Mouse (Mus musculus) heart, embryonic 10.5 days (tissue): ENCODE measurements around the gene Nav3. TPM values are rescaled to one million over a fixed set of nuclear protein-coding genes. Genes with fewer than 3 reads are reported as not detected.

Experiments
- DNase-seq: peaks from one replicate; pipeline ENCODE4 v3.0.0-alpha.2; 2017; ENCODE audit warnings: low spot score
- H3K27ac ChIP-seq: fragments of 300-500 bp; sonication (generic); 2 replicates; pipeline ENCODE4 v1.5.1; 2016; ENCODE audit warnings: mild to moderate bottlenecking
- H3K27me3 ChIP-seq: fragments of 300-500 bp; sonication (generic); 2 replicates; pipeline ENCODE4 v1.6.1; 2016; ENCODE audit warnings: mild to moderate bottlenecking; ENCODE audit not compliant: poor library complexity, insufficient read depth, severe bottlenecking
- H3K36me3 ChIP-seq: fragments of 300-500 bp; sonication (generic); 2 replicates; pipeline ENCODE4 v1.6.1; 2016; ENCODE audit warnings: mild to moderate bottlenecking, moderate library complexity
- H3K4me1 ChIP-seq: fragments of 300-500 bp; sonication (generic); 2 replicates; pipeline ENCODE4 v1.6.1; 2016; ENCODE audit warnings: mild to moderate bottlenecking
- H3K4me3 ChIP-seq: fragments of 300-500 bp; sonication (generic); 2 replicates; pipeline ENCODE4 v1.5.1; 2016; ENCODE audit warnings: mild to moderate bottlenecking, moderate library complexity
- H3K9me3 ChIP-seq: fragments of 300-500 bp; sonication (generic); 2 replicates; pipeline ENCODE4 v1.6.1; 2016; ENCODE audit warnings: mild to moderate bottlenecking, moderate library complexity
- WGBS: fragments of 180-500 bp; shearing (Covaris S2); methylation state at CpG from one replicate; pipeline ENCODE4 v1.1.7; 2016; 5-methylcytosine and 5-hydroxymethylcytosine counted together
- polyA plus RNA-seq: library from polyadenylated mRNA; unstranded; fragments of >200 nt; fragmentation: Nextera tagmentation; extraction: Ambion mirVana; gene quantifications from 2 replicates; pipeline ENCODE4 v1.2.1, GENCODE M21; 2016

Nav3 gene
- polyA plus RNA-seq, 1 experiment from 2014 or later: 1.6 TPM

DNA sequence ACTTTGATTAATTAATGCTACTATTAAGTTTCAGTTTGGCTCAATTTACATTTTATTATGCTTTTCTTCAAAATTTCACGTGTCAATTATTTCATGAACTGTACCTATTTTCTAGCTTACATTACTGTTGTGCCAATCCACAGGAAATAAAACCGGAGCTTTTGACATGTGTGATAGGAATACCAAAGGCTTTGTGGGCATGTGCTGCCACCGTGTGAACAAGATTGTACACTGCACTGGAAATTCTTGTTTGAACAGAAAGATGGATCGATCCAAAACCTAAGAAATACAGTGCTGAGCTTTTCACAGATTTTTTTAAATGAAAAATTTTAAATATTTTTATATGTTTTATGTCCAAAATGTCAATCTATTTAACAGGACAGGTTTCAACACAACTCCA is 591.3 kb downstream of the Nav3 start:
- WGBS: 29% methylated on average over 4 of the region's 4 CpGs
- Histone ChIP-seq H3K4me1 (no peaks in the 10 kb centered on the region), H3K9me3 (no peaks in the 10 kb centered on the region), H3K36me3 (no peaks in the 10 kb centered on the region), H3K27me3 (no peaks in the 10 kb centered on the region), H3K27ac (no peak overlapping the region), H3K4me3 (no peak overlapping the region)
- DNase-seq: no peak

DNA sequence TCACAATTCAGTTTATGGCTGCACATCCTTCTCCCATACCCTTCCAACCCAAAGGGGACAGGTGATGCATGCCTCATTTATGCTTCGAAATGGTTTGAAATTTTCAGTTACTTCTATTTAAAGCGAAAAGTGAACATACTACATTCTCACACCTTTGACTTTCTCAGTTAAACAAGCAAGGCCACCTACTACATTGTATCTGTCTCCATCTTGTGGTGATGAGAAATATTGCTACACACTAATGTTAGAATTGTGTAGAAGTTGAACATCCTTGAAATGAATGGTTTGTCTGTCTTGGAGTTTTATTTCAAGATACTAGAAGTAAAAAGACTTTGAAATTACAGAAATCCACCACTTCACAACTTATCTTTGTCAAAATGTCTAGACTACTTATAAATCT is 594.7 kb downstream of the Nav3 start:
- Histone ChIP-seq H3K9me3 (no peaks in the 10 kb centered on the region), H3K4me3 (no peak overlapping the region), H3K4me1 (no peaks in the 10 kb centered on the region), H3K27me3 (no peaks in the 10 kb centered on the region), H3K27ac (no peak overlapping the region), H3K36me3 (no peaks in the 10 kb centered on the region)
- 48% methylated on average over 2 of the region's 2 CpGs for WGBS
- no peak for DNase-seq

DNA sequence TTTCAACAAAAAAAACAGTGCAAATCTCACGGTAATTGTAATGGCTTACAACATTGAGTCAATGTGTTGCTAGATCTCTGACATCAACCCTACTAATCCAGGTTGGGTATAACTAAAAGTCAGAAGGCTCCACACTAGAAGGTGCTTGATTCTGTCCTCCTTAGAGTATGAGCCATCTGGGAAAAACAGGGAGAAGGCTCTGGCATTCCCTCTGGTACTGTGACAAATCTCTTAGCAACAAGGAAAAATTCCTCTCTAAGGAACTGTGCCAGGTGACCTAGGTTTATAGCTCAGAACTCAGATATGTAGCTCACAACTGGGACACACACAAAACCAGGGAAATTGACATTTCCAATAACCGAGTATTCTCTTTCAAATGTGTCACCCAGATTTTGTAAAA is 597.4 kb downstream of the Nav3 start:
- Histone ChIP-seq H3K4me1 (no peaks in the 10 kb centered on the region), H3K36me3 (no peaks in the 10 kb centered on the region), H3K27ac (no peak overlapping the region), H3K4me3 (no peak overlapping the region), H3K27me3 (no peaks in the 10 kb centered on the region), H3K9me3 (no peaks in the 10 kb centered on the region)
- no peak for DNase-seq
- WGBS: 83% methylated on average over 2 of the region's 2 CpGs

DNA sequence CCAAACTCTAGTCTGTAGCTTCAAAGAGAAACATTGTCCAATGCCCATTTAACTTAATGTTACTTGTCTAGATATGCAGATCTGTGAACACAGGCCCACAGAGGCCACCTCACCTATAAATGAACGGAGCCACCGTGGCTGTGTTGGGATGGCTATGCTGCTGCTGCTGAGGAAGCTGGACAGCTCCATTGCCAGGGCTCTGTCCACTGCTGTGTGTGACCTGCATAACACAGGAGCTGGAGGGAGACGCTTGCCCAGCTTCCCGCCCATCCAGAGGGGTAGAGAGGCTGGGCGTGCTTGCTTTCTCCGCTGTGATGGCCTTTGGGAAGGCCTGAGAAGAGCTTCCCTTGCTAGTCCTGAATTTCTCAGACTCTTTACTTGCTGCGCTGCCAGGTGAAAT is 603.6 kb downstream of the Nav3 start:
- no peak for DNase-seq
- WGBS: 31% methylated on average over 7 of the region's 7 CpGs
- no peaks in the 10 kb centered on the region for H3K27me3 ChIP-seq
- no peak overlapping the region for H3K27ac ChIP-seq
- H3K9me3 ChIP-seq: no peaks in the 10 kb centered on the region
- no peak overlapping the region for H3K4me3 ChIP-seq
- no peaks in the 10 kb centered on the region for H3K4me1 ChIP-seq
- no peaks in the 10 kb centered on the region for H3K36me3 ChIP-seq

DNA sequence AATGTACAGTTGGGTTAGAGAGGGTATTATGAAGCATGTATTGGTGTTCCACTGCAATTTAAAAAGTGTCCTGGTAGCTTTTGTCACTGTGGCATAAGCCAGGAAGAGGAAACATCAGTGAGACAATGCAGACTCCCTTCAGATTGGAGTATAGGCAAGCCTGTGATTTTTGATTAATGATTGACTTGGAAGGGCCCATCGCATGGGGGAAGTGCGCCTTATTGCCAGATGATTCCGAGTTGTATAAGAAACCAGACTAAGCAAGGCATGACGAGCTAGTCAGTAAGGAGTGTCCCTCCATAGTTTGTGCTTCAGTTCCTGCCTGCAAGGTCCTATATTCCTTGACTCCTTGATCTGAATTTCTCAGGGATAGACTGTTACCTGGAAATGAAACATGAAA is 608.4 kb downstream of the Nav3 start:
- no peak for DNase-seq

DNA sequence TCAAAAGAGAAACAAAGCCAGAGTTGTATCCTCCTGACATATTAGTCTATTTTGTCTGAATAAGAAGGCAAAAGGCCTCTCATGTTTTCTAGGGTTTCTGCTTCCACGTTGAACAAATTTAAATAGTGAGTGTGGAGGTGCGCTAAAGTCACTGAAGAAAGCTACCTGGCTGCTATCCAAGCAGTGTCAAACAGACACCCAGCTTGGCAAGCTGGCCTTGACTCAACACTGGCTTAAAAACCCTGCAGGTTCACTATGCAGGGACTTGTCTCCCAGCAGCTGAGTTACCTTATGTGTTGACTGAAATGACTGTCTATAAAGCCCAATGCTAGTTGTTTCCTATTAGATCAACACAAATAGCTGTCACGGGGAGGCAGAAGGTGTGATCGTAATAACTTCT is 612.3 kb downstream of the Nav3 start:
- DNase-seq: no peak
- no peaks in the 10 kb centered on the region for H3K4me1 ChIP-seq
- no peak overlapping the region for H3K27ac ChIP-seq
- 80% methylated on average over 4 of the region's 4 CpGs for WGBS
- H3K27me3 ChIP-seq: no peaks in the 10 kb centered on the region
- H3K9me3 ChIP-seq: no peaks in the 10 kb centered on the region
- no peaks in the 10 kb centered on the region for H3K36me3 ChIP-seq
- H3K4me3 ChIP-seq: no peak overlapping the region

More for the DNA sequence above, 608.4 kb downstream of the Nav3 start:
- Histone ChIP-seq H3K4me1 (no peaks in the 10 kb centered on the region), H3K4me3 (no peak overlapping the region), H3K36me3 (no peaks in the 10 kb centered on the region), H3K9me3 (no peaks in the 10 kb centered on the region), H3K27me3 (no peaks in the 10 kb centered on the region), H3K27ac (no peak overlapping the region)
- WGBS: 81% methylated on average over 4 of the region's 4 CpGs

DNA sequence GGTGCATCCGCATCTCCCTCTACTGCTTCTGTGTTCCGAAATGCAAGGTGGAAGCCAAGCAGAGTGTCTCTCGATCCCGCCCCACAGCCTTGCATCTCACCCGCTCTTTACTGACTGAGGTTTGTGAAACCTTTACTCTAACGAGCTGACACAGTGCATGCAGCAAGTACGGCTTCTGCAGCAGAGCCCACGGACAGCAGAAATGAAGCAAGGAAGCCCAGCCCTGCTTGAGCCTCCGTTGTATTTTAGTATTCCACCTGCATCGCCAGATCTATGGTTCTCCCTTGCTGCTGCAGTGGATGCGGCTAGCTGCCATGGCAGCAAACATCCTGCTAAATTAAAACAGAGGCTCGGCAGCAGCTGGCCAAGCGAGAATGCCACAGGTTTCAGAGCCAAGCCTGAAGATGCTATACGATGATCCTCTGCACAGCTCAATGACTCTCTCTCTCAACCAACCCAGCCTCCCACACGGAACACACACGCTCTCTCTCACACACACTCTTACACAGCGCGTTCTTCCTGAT is 623.2 kb downstream of the Nav3 start:
- Histone ChIP-seq H3K27me3 (no peaks in the 10 kb centered on the region), H3K36me3 (no peaks in the 10 kb centered on the region), H3K4me1 (no peaks in the 10 kb centered on the region), H3K4me3 (peak overlapping the region; percentile 38), H3K27ac (no peak overlapping the region), H3K9me3 (no peaks in the 10 kb centered on the region)
- DNase-seq: no peak
- 48% methylated on average over 18 of the region's 18 CpGs for WGBS

DNA sequence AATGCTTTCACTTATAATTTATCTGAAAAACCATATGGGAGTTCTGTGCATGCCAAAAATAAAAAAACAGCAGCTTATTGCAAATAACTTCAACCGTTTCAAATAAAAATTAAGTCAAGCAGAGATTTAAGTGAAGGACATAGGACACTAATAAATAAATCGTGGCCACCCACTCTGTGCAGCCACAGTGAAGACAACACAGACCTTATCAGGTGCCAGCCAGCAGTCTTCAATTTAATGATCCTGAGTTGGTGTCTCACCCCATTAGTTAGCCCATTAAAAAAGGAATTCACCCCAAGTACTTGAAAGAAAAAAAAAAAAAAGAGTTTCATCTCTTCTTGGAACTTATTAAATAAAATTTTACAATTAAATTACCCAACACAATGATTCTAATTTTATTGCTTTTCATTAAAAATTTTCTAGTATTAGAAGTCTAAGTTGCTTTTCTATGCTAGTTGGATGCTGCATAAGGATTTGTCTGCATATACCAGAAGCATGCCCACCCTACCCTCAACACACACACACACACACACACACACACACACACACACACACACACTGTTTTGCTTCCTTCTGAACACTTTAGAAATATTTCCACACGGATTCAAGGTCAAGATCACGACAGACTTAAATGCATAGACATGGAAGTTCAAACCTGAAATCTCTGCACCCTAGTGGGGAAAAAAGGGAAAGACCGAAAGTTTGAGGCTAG is 649.1 kb downstream of the Nav3 start:
- H3K36me3 ChIP-seq: no peaks in the 10 kb centered on the region
- 70% methylated on average over 5 of the region's 5 CpGs for WGBS
- no peaks in the 10 kb centered on the region for H3K27me3 ChIP-seq
- no peaks in the 10 kb centered on the region for H3K4me1 ChIP-seq
- no peaks in the 10 kb centered on the region for H3K9me3 ChIP-seq
- DNase-seq: no peak
- no peak overlapping the region for H3K27ac ChIP-seq
- no peak overlapping the region for H3K4me3 ChIP-seq

DNA sequence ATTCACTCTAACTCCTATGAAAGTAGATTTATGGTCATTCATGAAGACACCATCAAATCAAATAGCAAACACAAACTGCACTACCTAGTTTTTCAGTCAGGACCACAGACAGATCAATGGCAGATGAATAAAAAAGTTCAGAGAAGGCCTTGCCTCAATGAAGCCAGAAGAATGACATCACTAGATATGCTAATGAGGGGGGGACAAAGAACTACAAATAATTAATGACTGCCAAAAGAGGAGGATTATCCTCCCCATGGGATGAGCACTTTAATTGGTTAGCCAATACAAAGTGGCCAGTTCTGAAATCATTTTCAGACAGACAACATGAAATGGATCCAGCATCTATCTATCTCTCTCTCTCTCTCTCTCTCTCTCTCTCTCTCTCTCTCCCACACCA is 652.6 kb downstream of the Nav3 start:
- Histone ChIP-seq H3K27ac (no peak overlapping the region), H3K4me3 (no peak overlapping the region), H3K4me1 (no peaks in the 10 kb centered on the region), H3K27me3 (no peaks in the 10 kb centered on the region), H3K9me3 (no peaks in the 10 kb centered on the region), H3K36me3 (no peaks in the 10 kb centered on the region)
- no peak for DNase-seq

DNA sequence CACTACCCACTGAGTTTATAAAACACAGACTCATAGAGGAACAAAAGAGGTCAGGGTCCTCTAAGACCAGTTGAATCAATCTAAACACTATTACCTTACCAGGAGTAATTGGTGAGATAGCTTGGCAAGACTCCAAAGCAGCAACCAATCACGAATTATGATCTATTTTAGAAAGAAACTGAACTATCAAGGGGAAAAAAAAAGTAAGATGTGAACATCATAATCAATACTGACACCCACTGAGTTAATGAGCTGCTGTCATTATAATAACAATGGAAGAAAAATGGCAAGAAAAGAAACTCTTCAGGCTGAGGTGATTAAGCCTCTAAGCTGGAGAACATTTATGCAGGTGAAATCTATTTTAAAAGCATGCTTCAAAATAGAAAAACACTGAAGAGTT is 653.8 kb downstream of the Nav3 start:
- Histone ChIP-seq H3K36me3 (no peaks in the 10 kb centered on the region), H3K9me3 (no peaks in the 10 kb centered on the region), H3K4me1 (no peaks in the 10 kb centered on the region), H3K27ac (no peak overlapping the region), H3K4me3 (no peak overlapping the region), H3K27me3 (no peaks in the 10 kb centered on the region)
- WGBS: 47% methylated on average over 1 of the region's 1 CpGs
- DNase-seq: no peak

DNA sequence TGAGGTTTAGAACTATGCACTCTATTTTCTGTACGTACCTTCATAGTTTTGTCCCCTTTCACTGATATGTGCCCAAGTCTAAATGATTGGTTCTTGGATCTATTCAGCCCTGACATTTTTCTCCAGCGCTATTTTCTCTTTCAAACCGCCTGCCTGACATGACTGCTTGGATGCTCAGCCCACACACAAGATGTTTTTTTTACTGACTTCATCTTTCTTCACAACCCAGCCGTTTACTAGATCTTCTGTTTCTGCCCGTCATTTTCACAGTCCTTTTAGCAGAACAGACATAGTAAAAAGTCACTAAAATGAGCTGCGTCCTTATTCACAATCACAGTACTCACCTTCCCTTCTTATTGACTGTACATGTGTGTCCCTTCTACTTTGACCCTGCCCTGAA is 656.8 kb downstream of the Nav3 start:
- DNase-seq: no peak
- 82% methylated on average over 6 of the region's 6 CpGs for WGBS
- Histone ChIP-seq H3K4me1 (no peaks in the 10 kb centered on the region), H3K27ac (no peak overlapping the region), H3K36me3 (no peaks in the 10 kb centered on the region), H3K27me3 (no peaks in the 10 kb centered on the region), H3K9me3 (no peaks in the 10 kb centered on the region), H3K4me3 (no peak overlapping the region)

DNA sequence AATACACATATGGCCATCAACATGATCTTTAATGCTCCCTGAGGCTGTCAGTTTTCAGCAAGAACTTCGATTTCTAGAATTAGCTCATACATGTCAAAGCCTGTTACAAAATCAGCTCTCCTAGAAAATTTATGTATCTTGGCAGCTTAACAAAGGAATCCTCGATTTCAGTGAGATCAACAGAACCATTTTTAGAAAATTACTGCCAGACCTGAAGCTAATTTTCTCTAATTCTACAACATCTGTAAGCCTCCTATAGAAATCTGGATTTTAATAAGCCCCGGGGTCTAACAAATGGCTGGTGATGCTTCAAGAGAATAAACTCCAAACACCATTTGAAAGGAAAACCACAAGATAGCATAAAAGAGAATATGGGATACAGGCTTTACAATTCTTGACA is 659.0 kb downstream of the Nav3 start:
- Histone ChIP-seq H3K9me3 (no peaks in the 10 kb centered on the region), H3K27ac (no peak overlapping the region), H3K4me3 (no peak overlapping the region), H3K27me3 (no peaks in the 10 kb centered on the region), H3K36me3 (no peaks in the 10 kb centered on the region), H3K4me1 (no peaks in the 10 kb centered on the region)
- no peak for DNase-seq
- 79% methylated on average over 3 of the region's 3 CpGs for WGBS

DNA sequence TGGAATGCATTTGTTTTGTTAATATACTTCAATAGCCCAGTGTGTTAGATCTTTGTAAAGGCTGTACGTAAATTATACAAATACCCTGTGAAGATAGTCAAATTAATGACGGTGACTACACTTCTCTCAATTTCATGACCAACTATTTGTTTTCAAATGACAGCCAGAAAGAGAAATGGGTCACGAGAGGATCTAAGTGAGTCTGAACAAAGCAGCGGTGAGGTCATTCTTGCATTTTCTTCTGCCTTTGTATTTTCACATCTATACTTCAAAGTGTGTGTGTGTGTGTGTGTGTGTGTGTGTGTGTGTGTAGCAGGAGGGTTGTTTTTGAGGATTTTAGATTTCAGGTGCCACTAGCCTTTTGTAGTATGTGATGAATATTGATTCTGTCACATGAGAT is 662.5 kb downstream of the Nav3 start:
- Histone ChIP-seq H3K9me3 (no peaks in the 10 kb centered on the region), H3K4me1 (no peaks in the 10 kb centered on the region), H3K4me3 (no peak overlapping the region), H3K27me3 (no peaks in the 10 kb centered on the region), H3K36me3 (no peaks in the 10 kb centered on the region), H3K27ac (no peak overlapping the region)
- DNase-seq: no peak
- WGBS: 76% methylated on average over 4 of the region's 4 CpGs

DNA sequence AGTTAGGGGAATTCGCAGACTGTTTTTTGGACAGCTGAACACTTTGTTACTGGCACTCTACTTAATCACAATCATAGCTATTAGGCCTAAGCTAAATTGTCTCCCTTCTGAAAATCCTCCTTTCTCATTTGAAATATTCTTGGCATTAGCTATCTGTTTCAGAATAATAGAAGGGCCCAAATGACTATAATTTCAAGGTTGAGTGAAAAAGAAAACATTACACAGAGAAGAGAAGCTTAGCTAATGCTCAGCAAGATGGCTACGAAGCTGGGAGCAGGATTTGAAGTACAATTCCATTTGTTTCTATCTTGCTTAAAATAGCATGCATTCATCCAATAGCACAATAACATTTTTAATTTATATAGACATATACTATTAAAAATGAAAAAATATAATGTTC is 667.3 kb downstream of the Nav3 start:
- no peak overlapping the region for H3K4me3 ChIP-seq
- no peaks in the 10 kb centered on the region for H3K27me3 ChIP-seq
- H3K27ac ChIP-seq: no peak overlapping the region
- H3K4me1 ChIP-seq: no peaks in the 10 kb centered on the region
- H3K36me3 ChIP-seq: no peaks in the 10 kb centered on the region
- no peak for DNase-seq
- whole genome bisulfite sequencing: 92% methylated on average over 2 of the region's 2 CpGs
- H3K9me3 ChIP-seq: no peaks in the 10 kb centered on the region
